Mouse (Mus musculus) CH12.LX (cell line): Measurements from ENCODE around the gene Rnf144a.

Experiments
- CTCF ChIP-seq, 2 experiments: IDR thresholded peaks in 1 of 2; conservative IDR thresholded peaks in 1 of 2; 2 replicates each; pipeline ENCODE4 v1.5.1; 2011 to 2012; ENCODE audit warnings: low read depth in 2 of 2, low read length in 2 of 2, improper control_type of control experiment in 1 of 2, inconsistent platforms in 1 of 2, mild to moderate bottlenecking in 1 of 2, moderate library complexity in 1 of 2
- E2F4 ChIP-seq: IDR thresholded peaks from 2 replicates; pipeline ENCODE4 v1.6.1; 2011; ENCODE audit warnings: low read depth, low read length, improper control_type of control experiment; ENCODE audit not compliant: insufficient replicate concordance
- MXI1 ChIP-seq: IDR thresholded peaks from 2 replicates; pipeline ENCODE4 v1.6.1; 2011; ENCODE audit warnings: mild to moderate bottlenecking, low read depth, low read length, improper control_type of control experiment
- RAD21 ChIP-seq: IDR thresholded peaks from 2 replicates; pipeline ENCODE4 v1.6.1; 2011; ENCODE audit warnings: low read depth, mild to moderate bottlenecking, low read length, improper control_type of control experiment, moderate library complexity

DNA sequence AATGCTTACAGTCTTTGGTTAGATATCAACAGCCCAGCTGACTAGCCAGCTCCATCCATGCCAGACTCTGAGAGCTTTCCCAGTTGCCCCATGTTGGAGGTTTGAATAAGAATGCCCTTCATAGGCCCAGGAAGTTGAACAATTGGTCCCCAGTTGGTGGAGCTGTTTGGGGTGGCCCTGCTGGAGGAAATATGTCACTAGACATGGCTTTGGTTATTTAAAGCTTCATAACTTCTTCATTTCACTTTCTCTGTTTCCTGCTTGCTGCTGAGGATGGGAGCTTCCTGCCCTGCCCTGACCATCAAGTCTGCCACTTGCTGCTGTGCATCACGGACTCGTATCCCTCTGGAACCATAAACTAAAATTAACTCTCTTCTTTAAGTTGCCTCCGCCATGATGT, 4.6 kb downstream of the Rnf144a start:
- TF ChIP-seq CTCF (conservative IDR thresholded peaks at IDR 0.05 in 1 of 2, IDR thresholded peaks at IDR 0.05 in 1 of 2; ENCODE audit: low read depth in 2 of 2, low read length in 2 of 2), result no peak
- TF ChIP-seq MXI1, result no peak
- no peak for TF ChIP-seq E2F4
- TF ChIP-seq RAD21, result no peak
